In the genomic region with DNA sequence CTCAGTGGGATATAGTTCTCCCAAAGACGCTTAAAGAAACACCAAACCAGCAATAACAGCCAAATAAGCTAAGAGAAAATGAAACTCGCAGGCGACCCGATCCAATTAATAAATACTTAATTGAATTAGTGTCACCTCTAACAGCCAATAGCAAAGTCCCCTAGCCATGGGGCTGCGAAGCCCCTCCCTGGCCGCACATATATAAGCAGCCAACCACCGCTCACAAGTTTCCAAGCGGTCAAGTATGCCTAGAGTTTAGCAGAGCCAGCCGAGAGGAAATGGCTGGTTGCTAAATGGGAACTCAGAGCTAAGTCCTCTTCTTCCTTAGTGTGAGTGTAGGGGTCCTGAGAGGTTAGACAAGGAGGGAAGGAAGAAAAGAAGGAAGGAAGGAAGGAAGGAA, we compare ENCODE assay signal across 8 mouse cellular contexts. TPM values are rescaled to one million over a fixed set of nuclear protein-coding genes. Genes with fewer than 3 reads are reported as not detected.
DNase-seq lines count a peak whose midpoint lies in the region; ATAC-seq and TF ChIP-seq lines count a peak whose summit lies in the region.

Gene Eomes, plus strand, starts transcription at position 252 of the 400 bp plus-strand sequence.

- under 1% methylated on average over 9 of the region's 9 CpGs for WGBS in lung, adult 2 months
- under 1% methylated on average over 9 of the region's 9 CpGs for WGBS in hindbrain, embryonic 15.5 days
- 2% methylated on average over 9 of the region's 9 CpGs for WGBS in midbrain, embryonic 16.5 days

- peak within 1 kb of the TSS; percentile 54 for H3K4me2 ChIP-seq in hindbrain, embryonic 15.5 days
- H3K4me2 ChIP-seq in midbrain, embryonic 16.5 days (ENCODE audit: low read length), result peak within 1 kb of the TSS; percentile 52

- no peak for ATAC-seq in hindbrain, embryonic 15.5 days (ENCODE audit: low FRiP score, low read depth)
- no peak for ATAC-seq in midbrain, embryonic 16.5 days

- H3K4me3 ChIP-seq in lung, adult 2 months (replicated peaks; ENCODE audit: extremely low read depth, low read depth, low read length), result peak within 1 kb of the TSS; percentile 39
- peak within 1 kb of the TSS; percentile 36 for H3K4me3 ChIP-seq in hindbrain, embryonic 15.5 days
- peak within 1 kb of the TSS; percentile 35 for H3K4me3 ChIP-seq in midbrain, embryonic 16.5 days (ENCODE audit: low read depth, low read length)

- H3K4me1 ChIP-seq in lung, adult 2 months (ENCODE audit: control insufficient read depth, insufficient read depth, low read length), result peaks cover 4% of the 10 kb centered on the region; the same call in 1 of the 2 replicates
- peaks cover 30% of the 10 kb centered on the region for H3K4me1 ChIP-seq in hindbrain, embryonic 15.5 days (replicated peaks)
- peaks cover 15% of the 10 kb centered on the region for H3K4me1 ChIP-seq in midbrain, embryonic 16.5 days (ENCODE audit: control insufficient read depth, insufficient read depth, low read length)

- H3K27me3 ChIP-seq in hindbrain, embryonic 15.5 days, result peaks cover 73% of the 10 kb centered on the region
- peaks cover 54% of the 10 kb centered on the region for H3K27me3 ChIP-seq in midbrain, embryonic 16.5 days (ENCODE audit: control insufficient read depth, insufficient read depth, low read depth, low read length)

- intact Hi-C loops in gastrocnemius, postnatal 36 days (cut with DNase I), result no loop called here
- intact Hi-C loops in left cerebral cortex, postnatal 14 days (cut with DNase I), result no loop called here

- no peak within 1 kb of the TSS for H3K27ac ChIP-seq in hindbrain, embryonic 15.5 days (replicated peaks)
- H3K27ac ChIP-seq in midbrain, embryonic 16.5 days (ENCODE audit: low read length), result no peak within 1 kb of the TSS

- H3K9ac ChIP-seq in hindbrain, embryonic 15.5 days, result no peak within 1 kb of the TSS
- 0 out of 2 replicates have a peak within 1 kb of the TSS, but pooled peaks have one; percentile 38 for H3K9ac ChIP-seq in midbrain, embryonic 16.5 days (ENCODE audit: low read depth, low read length)

- H3K9me3 ChIP-seq in hindbrain, embryonic 15.5 days, result no peaks in the 10 kb centered on the region
- no peaks in the 10 kb centered on the region for H3K9me3 ChIP-seq in midbrain, embryonic 16.5 days (replicated peaks; ENCODE audit: control insufficient read depth, low read length, poor library complexity, severe bottlenecking)

- no peak for TF ChIP-seq CTCF in lung, adult 2 months (IDR thresholded peaks at IDR 0.05; ENCODE audit: insufficient read depth, low read length)

- no peak for TF ChIP-seq POLR2A in lung, adult 2 months (IDR thresholded peaks at IDR 0.05; ENCODE audit: borderline replicate concordance, extremely low read depth, low read depth, low read length)

- DNase-seq in lung, adult 2 months, result peak; percentile 9
- no peak for DNase-seq in lung, adult 18-20 months
- DNase-seq in cerebellum, postnatal 14 days, result peak; percentile 70 to 71
- no peak for DNase-seq in gastrocnemius, postnatal 36 days
- DNase-seq in left cerebral cortex, postnatal 14 days (ENCODE audit: low spot score in 2 of 2), result no peak
- no peak for DNase-seq in testis, postnatal 10 days (ENCODE audit: low spot score)

- H3K36me3 ChIP-seq in hindbrain, embryonic 15.5 days, result no peaks in the 10 kb centered on the region
- no peaks in the 10 kb centered on the region for H3K36me3 ChIP-seq in midbrain, embryonic 16.5 days (ENCODE audit: control insufficient read depth, insufficient read depth, low read length)

RNA-seq across cellular contexts. Expression of gene Eomes, which starts in this region (rescaled TPM):
- polyA plus RNA-seq in lung, adult 2 months (2012; rRNA removed), result 0.96 and 1.3 TPM in 2 replicates
- 1.7 and 2.3 TPM in 2 replicates for polyA plus RNA-seq in hindbrain, embryonic 15.5 days (2015; fragmentation: Nextera tagmentation; extraction: Ambion mirVana)
- 1.4 and 2.0 TPM in 2 replicates for polyA plus RNA-seq in midbrain, embryonic 16.5 days (2015; fragmentation: Nextera tagmentation; extraction: Ambion mirVana)
- not detected for total RNA-seq in gastrocnemius, postnatal 36 days (2021)
- under 1 TPM; 0.24 to 0.38 TPM for total RNA-seq in left cerebral cortex, postnatal 14 days (2021)

Comparison
In these comparisons a context has a peak if more than half of its experiments do, and no peak if none do; other contexts are left out.
1. DNase-seq: peak in lung, adult 2 months (single experiment) and cerebellum, postnatal 14 days (2 of 2); none in lung, adult 18-20 months (0 of 2), gastrocnemius, postnatal 36 days (0 of 2), left cerebral cortex, postnatal 14 days (0 of 2) and testis, postnatal 10 days (single experiment).
2. Peak in every context shown above with its lines, with median percentiles within 50 percentile points of each other: H3K4me3 ChIP-seq.